Mouse (Mus musculus): ENCODE results near the gene Fdx1l. TPM values are rescaled to one million over a fixed set of nuclear protein-coding genes. Genes with fewer than 3 reads are reported as not detected.
"Not testable (repeated sequence)": the region's sequence is repeated elsewhere in the genome, so short reads cannot be mapped to it uniquely, and the experiment has no call there.

Fdx1l gene
- total RNA-seq, 1 experiment from 2014 or later, result 45.2 TPM

DNA sequence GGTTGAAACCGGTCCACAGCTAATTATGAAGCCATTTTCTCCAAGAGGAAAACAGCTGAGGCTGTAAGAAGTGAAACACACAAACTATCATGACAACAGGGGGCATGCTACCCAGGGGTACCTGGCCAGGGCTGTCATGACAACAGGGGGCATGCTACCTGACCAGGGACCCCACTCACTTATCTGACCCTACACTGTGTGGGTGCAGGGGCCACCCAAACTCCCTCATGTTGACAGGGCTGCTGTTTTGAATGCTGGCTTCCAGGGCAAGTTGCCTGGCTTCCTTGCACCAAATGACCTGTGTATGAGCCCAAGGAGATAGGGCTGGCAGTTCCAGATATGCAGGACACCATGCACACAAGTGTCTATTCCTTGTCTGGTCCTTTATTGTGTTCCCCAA, 17.1 kb upstream of the Fdx1l start:
- no peak for ATAC-seq (replicated peaks in 1 of 2; ENCODE audit: insufficient read depth in 1 of 2, low FRiP score in 2 of 2, low TSS enrichment in 1 of 2, low read depth in 1 of 2, poor library complexity in 2 of 2, severe bottlenecking in 2 of 2)

DNA sequence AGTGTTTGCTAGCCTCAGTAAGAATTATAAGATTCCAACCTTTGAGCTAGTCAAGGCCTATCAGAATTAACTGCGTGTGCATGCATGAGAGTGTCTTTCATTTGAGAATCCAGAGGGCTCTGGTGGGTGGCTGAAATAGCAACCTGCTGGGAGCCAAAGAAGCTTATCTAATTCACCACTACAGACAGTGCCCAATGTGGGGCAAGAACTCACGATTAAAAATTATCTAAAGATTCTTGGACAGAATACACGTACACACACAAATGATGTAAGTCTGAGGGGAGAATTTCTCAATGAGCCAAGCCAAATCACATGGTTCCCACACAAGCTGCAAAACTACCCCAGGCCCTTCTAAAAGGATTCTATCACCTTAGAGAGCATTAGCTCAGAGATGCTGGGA, 9.9 kb upstream of the Fdx1l start:
- ATAC-seq (replicated peaks in 1 of 2; ENCODE audit: insufficient read depth in 1 of 2, low FRiP score in 2 of 2, low TSS enrichment in 1 of 2, low read depth in 1 of 2, poor library complexity in 2 of 2, severe bottlenecking in 2 of 2), result no peak

DNA sequence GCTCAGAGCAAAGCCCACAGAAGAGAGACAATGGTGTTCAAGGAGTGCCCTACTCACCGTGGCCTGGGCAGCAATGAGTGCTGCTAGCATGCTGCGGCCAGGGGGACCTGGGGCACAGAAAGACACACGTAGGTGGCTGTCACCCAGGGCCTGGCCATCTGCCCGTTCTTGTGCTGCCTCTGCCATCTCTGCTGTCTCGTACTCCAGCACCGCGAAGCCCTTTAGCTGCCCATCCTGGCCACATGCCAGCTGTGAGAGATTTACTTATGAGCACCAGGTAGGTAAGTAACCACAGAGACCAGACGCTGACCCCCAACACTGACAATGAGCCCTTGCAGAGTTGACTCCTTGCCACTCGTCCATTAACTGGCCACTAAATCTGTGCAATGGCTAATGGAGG, 7.7 kb upstream of the Fdx1l start:
- ATAC-seq (replicated peaks in 1 of 2; ENCODE audit: insufficient read depth in 1 of 2, low FRiP score in 2 of 2, low TSS enrichment in 1 of 2, low read depth in 1 of 2, poor library complexity in 2 of 2, severe bottlenecking in 2 of 2), result no peak

DNA sequence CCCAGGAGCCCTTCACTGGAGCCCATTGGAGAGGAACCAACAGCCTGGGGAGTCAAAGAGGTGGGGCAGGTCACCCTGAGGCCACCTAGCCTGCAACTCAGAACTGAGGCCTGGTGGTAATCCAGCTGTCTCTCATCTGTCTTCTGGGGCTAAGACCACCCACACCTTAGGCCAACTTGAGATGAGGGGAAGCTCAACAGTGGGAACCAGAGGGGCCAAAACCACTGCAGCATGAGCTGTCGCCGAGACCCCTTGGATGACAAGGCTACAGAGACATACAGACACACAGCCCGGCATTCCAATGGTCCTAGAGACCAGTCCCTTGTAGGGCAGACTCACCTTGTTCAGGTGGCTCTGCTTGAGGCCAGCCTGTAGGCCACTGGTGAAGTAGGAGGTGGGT, 2.2 kb upstream of the Fdx1l start:
- ATAC-seq (replicated peaks in 1 of 2; ENCODE audit: insufficient read depth in 1 of 2, low FRiP score in 2 of 2, low TSS enrichment in 1 of 2, low read depth in 1 of 2, poor library complexity in 2 of 2, severe bottlenecking in 2 of 2), result no peak

DNA sequence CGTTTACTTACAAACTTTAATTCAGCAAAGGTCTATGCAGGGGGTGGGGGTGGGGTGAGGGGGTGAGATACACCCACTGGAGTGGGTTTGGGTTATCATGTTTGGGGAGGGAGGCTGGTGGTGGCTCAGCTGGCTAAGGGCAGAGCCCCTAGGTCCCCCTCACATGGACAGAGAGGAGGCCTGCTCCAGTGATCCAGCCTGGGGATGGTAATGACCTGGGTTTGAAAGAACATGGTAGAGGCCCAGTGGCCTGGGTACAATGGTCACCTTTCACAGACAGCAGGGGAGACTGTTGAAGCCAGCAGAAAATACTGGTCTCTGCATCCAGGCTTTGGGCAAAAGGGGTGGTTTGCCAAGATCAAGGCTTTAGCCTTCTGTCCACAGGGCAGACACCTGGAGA, 759 bp upstream of the Fdx1l start:
- no peak for ATAC-seq (replicated peaks in 1 of 2; ENCODE audit: insufficient read depth in 1 of 2, low FRiP score in 2 of 2, low TSS enrichment in 1 of 2, low read depth in 1 of 2, poor library complexity in 2 of 2, severe bottlenecking in 2 of 2)

DNA sequence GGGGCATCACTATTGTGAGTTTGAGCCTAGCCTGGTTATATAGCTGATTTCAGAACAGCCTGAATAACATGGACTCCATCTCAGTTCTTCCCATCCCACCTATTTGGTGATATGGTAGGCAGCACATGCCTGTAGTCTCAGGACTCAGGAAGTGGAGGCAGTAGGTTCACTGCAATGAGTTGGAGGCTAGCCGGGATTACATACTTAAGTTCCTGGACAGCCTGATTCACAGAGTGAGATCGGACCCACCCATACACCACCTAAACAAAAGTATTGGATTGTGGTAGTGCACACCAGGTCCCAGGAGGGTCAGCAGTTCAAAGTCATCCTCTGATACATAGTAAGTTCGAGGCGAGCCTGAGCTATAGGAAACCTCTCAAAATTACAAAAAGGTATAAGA, 773 bp downstream of the Fdx1l start:
- ATAC-seq (replicated peaks in 1 of 2; ENCODE audit: insufficient read depth in 1 of 2, low FRiP score in 2 of 2, low TSS enrichment in 1 of 2, low read depth in 1 of 2, poor library complexity in 2 of 2, severe bottlenecking in 2 of 2), result no peak

GRCm38 (mm10) chr9:21067006-21067684, 6.3 kb downstream of the Fdx1l start, which contains the start of gene Zglp1:
Gene Zglp1, minus strand, starts transcription at chr9:21067093.
- ATAC-seq (replicated peaks in 1 of 2; ENCODE audit: insufficient read depth in 1 of 2, low FRiP score in 2 of 2, low TSS enrichment in 1 of 2, low read depth in 1 of 2, poor library complexity in 2 of 2, severe bottlenecking in 2 of 2), result no peak

GRCm38 (mm10) chr9:21062928-21063327, 10.5 kb downstream of the Fdx1l start:
- no peak for ATAC-seq (replicated peaks in 1 of 2; ENCODE audit: insufficient read depth in 1 of 2, low FRiP score in 2 of 2, low TSS enrichment in 1 of 2, low read depth in 1 of 2, poor library complexity in 2 of 2, severe bottlenecking in 2 of 2)

DNA sequence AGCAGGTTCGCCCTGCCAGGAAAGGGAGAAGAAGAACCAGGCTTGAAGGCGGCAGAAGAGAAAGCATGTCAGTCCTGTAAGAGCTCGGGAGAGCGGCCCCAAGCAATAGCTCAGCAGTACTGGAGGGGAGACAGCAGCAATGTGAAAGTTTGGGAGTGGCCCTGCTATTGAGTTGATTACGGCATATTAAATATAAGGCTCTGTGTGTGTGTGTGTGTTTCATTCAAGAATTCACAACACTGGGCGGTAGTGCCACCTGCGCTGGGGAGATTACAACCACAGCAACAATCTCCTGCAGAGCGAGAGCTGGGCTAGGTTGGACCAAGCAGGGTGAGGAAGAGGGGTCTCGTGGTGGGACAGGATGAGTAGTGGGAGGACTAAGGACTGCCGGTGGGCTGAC, 21.8 kb downstream of the Fdx1l start:
- peak; percentile 29 to 42; a peak in 2 of 4 replicates for ATAC-seq (replicated peaks in 1 of 2; ENCODE audit: insufficient read depth in 1 of 2, low FRiP score in 2 of 2, low TSS enrichment in 1 of 2, low read depth in 1 of 2, poor library complexity in 2 of 2, severe bottlenecking in 2 of 2)

DNA sequence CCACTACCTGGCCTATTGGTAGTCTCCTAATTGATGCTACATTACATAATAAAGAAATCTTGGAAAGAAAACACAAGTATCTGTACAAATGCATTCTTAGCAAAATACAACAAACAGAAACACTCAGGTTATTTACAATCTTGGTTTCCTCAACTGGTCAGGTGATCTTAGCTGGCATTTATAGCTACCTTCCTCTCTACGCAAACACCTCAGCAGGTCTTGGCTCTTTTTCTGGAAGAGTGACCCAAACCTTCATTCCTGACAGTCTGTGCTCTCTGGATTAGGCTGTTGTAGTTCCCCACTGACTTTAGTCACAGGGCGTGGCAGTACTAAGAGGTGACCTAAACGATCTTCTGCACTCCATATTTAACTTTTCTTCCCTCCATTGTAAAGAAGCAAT, 28.2 kb downstream of the Fdx1l start:
- ATAC-seq (replicated peaks in 1 of 2; ENCODE audit: insufficient read depth in 1 of 2, low FRiP score in 2 of 2, low TSS enrichment in 1 of 2, low read depth in 1 of 2, poor library complexity in 2 of 2, severe bottlenecking in 2 of 2), result no peak

DNA sequence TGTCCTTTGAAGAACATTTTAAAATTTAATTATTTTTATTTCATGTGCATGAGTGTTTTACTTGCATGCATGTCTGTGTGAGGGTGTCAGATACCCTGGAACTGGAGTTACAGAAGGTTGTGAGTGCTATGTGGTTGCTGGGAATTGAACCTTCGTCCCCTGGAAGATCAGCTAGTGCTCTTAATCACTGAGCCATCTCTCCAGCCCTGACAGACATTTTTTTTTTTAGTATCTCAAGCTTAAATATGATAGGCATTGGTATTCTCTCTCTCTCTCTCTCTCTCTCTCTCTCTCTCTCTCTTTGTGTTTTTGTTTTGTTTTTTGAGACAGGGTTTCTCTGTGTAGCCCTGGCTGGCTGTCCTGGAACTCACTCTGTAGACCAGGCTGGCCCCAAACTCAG, 28.6 kb downstream of the Fdx1l start:
- not testable (repeated sequence) for ATAC-seq (replicated peaks in 1 of 2; ENCODE audit: insufficient read depth in 1 of 2, low FRiP score in 2 of 2, low TSS enrichment in 1 of 2, low read depth in 1 of 2, poor library complexity in 2 of 2, severe bottlenecking in 2 of 2)

GRCm38 (mm10) chr9:21043563-21043962, 29.9 kb downstream of the Fdx1l start:
- ATAC-seq (replicated peaks in 1 of 2; ENCODE audit: insufficient read depth in 1 of 2, low FRiP score in 2 of 2, low TSS enrichment in 1 of 2, low read depth in 1 of 2, poor library complexity in 2 of 2, severe bottlenecking in 2 of 2), result no peak

GRCm38 (mm10) chr9:21041308-21041707, 32.1 kb downstream of the Fdx1l start:
- no peak for ATAC-seq (replicated peaks in 1 of 2; ENCODE audit: insufficient read depth in 1 of 2, low FRiP score in 2 of 2, low TSS enrichment in 1 of 2, low read depth in 1 of 2, poor library complexity in 2 of 2, severe bottlenecking in 2 of 2)

DNA sequence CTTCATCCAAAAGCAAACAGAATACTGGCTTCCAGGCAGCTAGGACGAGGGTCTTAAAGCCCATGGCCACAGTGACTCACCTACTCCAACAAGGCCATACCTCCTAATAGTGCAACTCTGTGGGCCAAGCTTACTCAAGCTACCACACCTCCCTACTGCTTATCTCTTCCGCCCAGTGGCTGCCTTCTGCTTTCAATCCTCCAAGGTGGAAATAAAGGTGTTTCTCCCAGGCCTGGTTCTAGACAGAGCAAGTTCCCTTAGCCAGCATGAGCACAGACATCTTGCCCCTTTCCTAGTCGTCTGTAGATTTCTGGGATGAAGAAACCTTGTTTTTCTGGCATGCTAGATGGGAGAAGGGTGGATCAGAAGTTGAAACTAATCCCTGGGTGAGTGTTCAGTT, 33.6 kb downstream of the Fdx1l start:
- ATAC-seq (replicated peaks in 1 of 2; ENCODE audit: insufficient read depth in 1 of 2, low FRiP score in 2 of 2, low TSS enrichment in 1 of 2, low read depth in 1 of 2, poor library complexity in 2 of 2, severe bottlenecking in 2 of 2), result no peak

DNA sequence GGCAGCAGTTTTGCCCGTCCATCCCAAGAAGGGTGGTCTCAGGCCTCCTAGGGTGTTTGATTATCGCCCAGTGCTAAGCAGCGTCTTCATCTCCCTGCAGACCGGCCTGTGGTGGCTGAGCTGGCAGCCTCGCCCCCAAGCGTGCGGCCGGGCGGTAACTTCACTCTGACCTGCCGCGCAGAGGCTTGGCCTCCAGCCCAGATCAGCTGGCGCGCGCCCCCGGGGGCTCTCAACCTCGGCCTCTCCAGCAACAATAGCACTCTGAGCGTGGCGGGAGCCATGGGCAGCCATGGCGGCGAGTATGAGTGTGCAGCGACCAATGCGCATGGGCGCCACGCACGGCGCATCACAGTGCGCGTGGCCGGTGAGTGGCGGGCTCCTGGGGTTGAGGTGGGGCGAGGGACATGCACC, 35.9 kb downstream of the Fdx1l start:
- no peak for ATAC-seq (replicated peaks in 1 of 2; ENCODE audit: insufficient read depth in 1 of 2, low FRiP score in 2 of 2, low TSS enrichment in 1 of 2, low read depth in 1 of 2, poor library complexity in 2 of 2, severe bottlenecking in 2 of 2)

DNA sequence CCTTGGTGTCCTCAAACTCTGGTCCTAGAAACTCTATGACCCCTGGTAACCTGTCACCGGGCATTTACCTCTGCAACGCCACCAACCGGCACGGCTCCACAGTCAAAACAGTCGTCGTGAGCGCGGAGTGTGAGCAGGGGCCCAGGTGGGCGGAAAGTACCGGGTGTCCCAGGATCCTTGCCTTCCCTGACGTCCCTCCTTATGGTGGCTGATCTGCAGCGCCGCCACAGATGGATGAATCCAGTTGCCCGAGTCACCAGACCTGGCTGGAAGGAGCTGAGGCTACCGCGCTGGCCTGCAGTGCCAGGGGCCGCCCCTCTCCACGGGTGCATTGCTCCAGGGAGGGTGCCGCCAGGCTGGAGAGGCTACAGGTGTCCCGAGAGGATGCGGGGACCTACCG, 36.7 kb downstream of the Fdx1l start:
- no peak for ATAC-seq (replicated peaks in 1 of 2; ENCODE audit: insufficient read depth in 1 of 2, low FRiP score in 2 of 2, low TSS enrichment in 1 of 2, low read depth in 1 of 2, poor library complexity in 2 of 2, severe bottlenecking in 2 of 2)

- ATAC-seq (replicated peaks in 1 of 2; ENCODE audit: insufficient read depth in 1 of 2, low FRiP score in 2 of 2, low TSS enrichment in 1 of 2, low read depth in 1 of 2, poor library complexity in 2 of 2, severe bottlenecking in 2 of 2), result no peak
These were observed 37.3 kb downstream of the Fdx1l start for GRCm38 (mm10) chr9:21036161-21036560.

DNA sequence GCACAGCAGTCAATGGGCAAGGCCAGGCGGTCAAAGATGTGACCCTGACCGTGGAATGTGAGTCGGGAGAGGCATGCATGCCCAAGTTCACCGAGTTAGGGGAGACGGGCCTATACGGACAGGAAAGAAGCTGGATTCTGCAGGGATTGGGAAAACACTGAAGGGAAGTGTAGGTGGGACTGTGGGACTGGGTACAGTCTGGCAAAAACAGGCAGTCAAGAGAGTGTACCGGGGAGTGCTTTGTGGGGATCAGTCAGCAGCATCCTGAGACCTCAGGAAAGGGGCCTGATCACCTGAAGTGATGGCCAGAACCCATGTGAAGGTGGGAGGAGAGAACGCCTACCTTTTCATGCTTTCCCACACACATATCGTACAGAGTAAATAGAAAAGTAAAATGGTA, 37.8 kb downstream of the Fdx1l start:
- no peak for ATAC-seq (replicated peaks in 1 of 2; ENCODE audit: insufficient read depth in 1 of 2, low FRiP score in 2 of 2, low TSS enrichment in 1 of 2, low read depth in 1 of 2, poor library complexity in 2 of 2, severe bottlenecking in 2 of 2)

DNA sequence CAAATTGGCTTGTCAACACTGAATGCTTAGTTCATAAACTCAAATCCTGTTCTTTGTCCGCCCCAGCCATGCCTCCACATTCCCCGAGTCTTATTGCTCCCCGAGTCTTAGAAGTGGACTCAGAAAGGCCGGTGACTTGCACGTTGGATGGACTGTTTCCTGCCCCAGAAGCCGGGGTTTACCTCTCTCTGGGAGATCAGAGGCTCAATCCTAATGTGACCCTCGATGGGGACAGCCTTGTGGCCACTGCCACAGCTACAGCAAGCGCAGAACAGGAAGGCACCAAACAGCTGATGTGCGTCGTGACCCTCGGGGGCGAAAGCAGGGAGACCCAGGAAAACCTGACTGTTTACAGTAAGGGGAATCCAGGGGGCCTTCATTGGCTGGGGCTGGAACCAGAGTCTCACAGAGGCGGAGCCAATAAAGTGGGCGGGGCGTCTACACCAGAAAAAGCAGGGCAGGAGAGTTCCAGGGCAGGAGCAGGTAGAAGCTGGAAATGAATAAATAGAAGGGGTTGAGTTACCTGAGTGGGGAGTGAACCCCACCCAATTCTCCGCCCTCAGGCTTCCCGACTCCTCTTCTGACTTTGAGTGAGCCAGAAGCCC, 38.8 kb downstream of the Fdx1l start:
- ATAC-seq (replicated peaks in 1 of 2; ENCODE audit: insufficient read depth in 1 of 2, low FRiP score in 2 of 2, low TSS enrichment in 1 of 2, low read depth in 1 of 2, poor library complexity in 2 of 2, severe bottlenecking in 2 of 2), result no peak
